Mouse (Mus musculus): ENCODE measurements at regions not wholly inside any gene's neighbourhood (a gene's known extent, or its start where the extent isn't known, plus 50 kb on each side); places are given as distances from the start of the nearest gene placed in this dataset.

- no peak for DNase-seq (ENCODE audit: low read depth, low spot score)
These were observed 360.9 kb upstream of the Actbl2 start for GRCm38 (mm10) chr13:110893909-110894308.

DNA sequence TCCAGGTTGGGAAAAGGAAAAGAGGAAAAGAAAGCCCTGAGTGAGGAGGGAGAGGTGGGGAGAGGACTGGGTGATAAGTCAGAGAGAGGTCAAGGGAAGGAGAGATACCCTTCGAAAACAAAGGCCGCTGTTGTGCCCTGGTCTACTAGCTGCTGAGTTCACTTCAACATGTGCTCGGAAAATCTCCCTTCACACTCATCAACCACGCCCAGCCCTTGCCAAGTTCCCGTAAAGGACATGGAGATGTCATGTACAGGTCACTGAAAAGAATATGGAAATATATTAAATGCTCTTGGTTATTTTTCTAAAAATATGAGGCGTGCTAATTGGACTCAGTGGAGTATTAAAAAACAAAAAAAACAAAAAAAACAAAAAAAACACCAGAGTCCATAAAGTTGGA, 359.5 kb upstream of the Actbl2 start:
- H3K4me3 ChIP-seq (ENCODE audit: insufficient read depth in 1 of 2, low read depth in 1 of 2, low read length in 2 of 2, poor library complexity in 1 of 2, severe bottlenecking in 1 of 2): no peak overlapping the region

More at GRCm38 (mm10) chr13:110893909-110894308, 360.9 kb upstream of the Actbl2 start:
- H3K4me1 ChIP-seq (ENCODE audit: control insufficient read depth in 2 of 2, insufficient read depth in 2 of 2, low read length in 2 of 2, poor library complexity in 1 of 2): no peaks in the 10 kb centered on the region
- in situ Hi-C loops (cut with MboI; ENCODE audit: low sequenced_read_pairs in 2 of 2, unreplicated experiment in 2 of 2): no loop called here
- H3K36me3 ChIP-seq (ENCODE audit: control insufficient read depth, insufficient read depth, low read length, poor library complexity, severe bottlenecking): no peaks in the 10 kb centered on the region
- TF ChIP-seq HCFC1 (IDR thresholded peaks at IDR 0.05; ENCODE audit: borderline replicate concordance, insufficient read depth, low read length): no peak
- no peak for TF ChIP-seq CHD2 (IDR thresholded peaks at IDR 0.05; ENCODE audit: low read depth, low read length)
- no peak for TF ChIP-seq ZNF384 (IDR thresholded peaks at IDR 0.05; ENCODE audit: low read depth, low read length)
- no peak for TF ChIP-seq ZC3H11A (IDR thresholded peaks at IDR 0.05; ENCODE audit: borderline replicate concordance, low read depth, low read length)
- no peak for TF ChIP-seq MAFK (IDR thresholded peaks at IDR 0.05; ENCODE audit: insufficient read depth, low read depth, low read length)
- no peak overlapping the region for H3K9ac ChIP-seq (ENCODE audit: insufficient read depth, low read depth, low read length, poor library complexity, severe bottlenecking)
- H3K9me3 ChIP-seq (ENCODE audit: control insufficient read depth, insufficient read depth, low read depth, low read length): no peaks in the 10 kb centered on the region
- H3K4me3 ChIP-seq (ENCODE audit: insufficient read depth in 1 of 2, low read depth in 1 of 2, low read length in 2 of 2, poor library complexity in 1 of 2, severe bottlenecking in 1 of 2): no peak overlapping the region
- H3K27ac ChIP-seq (ENCODE audit: insufficient read depth, low read depth, low read length, poor library complexity, severe bottlenecking): no peak overlapping the region

GRCm38 (mm10) chr13:110895900-110896299, 358.9 kb upstream of the Actbl2 start:
- no peak overlapping the region for H3K4me3 ChIP-seq (ENCODE audit: insufficient read depth in 1 of 2, low read depth in 1 of 2, low read length in 2 of 2, poor library complexity in 1 of 2, severe bottlenecking in 1 of 2)
- H3K9ac ChIP-seq (ENCODE audit: insufficient read depth, low read depth, low read length, poor library complexity, severe bottlenecking): no peak overlapping the region
- no peaks in the 10 kb centered on the region for H3K36me3 ChIP-seq (ENCODE audit: control insufficient read depth, insufficient read depth, low read length, poor library complexity, severe bottlenecking)
- no peak for DNase-seq (ENCODE audit: low read depth, low spot score)
- H3K4me1 ChIP-seq (ENCODE audit: control insufficient read depth in 2 of 2, insufficient read depth in 2 of 2, low read length in 2 of 2, poor library complexity in 1 of 2): no peaks in the 10 kb centered on the region
- no peak for TF ChIP-seq HCFC1 (IDR thresholded peaks at IDR 0.05; ENCODE audit: borderline replicate concordance, insufficient read depth, low read length)
- TF ChIP-seq ZNF384 (IDR thresholded peaks at IDR 0.05; ENCODE audit: low read depth, low read length): no peak
- H3K9me3 ChIP-seq (ENCODE audit: control insufficient read depth, insufficient read depth, low read depth, low read length): no peaks in the 10 kb centered on the region
- in situ Hi-C loops (cut with MboI; ENCODE audit: low sequenced_read_pairs in 2 of 2, unreplicated experiment in 2 of 2): no loop called here
- no peak overlapping the region for H3K27ac ChIP-seq (ENCODE audit: insufficient read depth, low read depth, low read length, poor library complexity, severe bottlenecking)

More for the DNA sequence above, 359.5 kb upstream of the Actbl2 start:
- Histone ChIP-seq H3K4me1 (ENCODE audit: control insufficient read depth in 2 of 2, insufficient read depth in 2 of 2, low read length in 2 of 2, poor library complexity in 1 of 2) (no peaks in the 10 kb centered on the region), H3K9me3 (ENCODE audit: control insufficient read depth, insufficient read depth, low read depth, low read length) (no peaks in the 10 kb centered on the region), H3K36me3 (ENCODE audit: control insufficient read depth, insufficient read depth, low read length, poor library complexity, severe bottlenecking) (no peaks in the 10 kb centered on the region), H3K27ac (ENCODE audit: insufficient read depth, low read depth, low read length, poor library complexity, severe bottlenecking) (no peak overlapping the region), H3K9ac (ENCODE audit: insufficient read depth, low read depth, low read length, poor library complexity, severe bottlenecking) (no peak overlapping the region)
- no peak for DNase-seq (ENCODE audit: low read depth, low spot score)
- in situ Hi-C loops (cut with MboI; ENCODE audit: low sequenced_read_pairs in 2 of 2, unreplicated experiment in 2 of 2): no loop called here
- TF ChIP-seq ZC3H11A (IDR thresholded peaks at IDR 0.05; ENCODE audit: borderline replicate concordance, low read depth, low read length) (no peak), MAFK (IDR thresholded peaks at IDR 0.05; ENCODE audit: insufficient read depth, low read depth, low read length) (no peak), ZNF384 (IDR thresholded peaks at IDR 0.05; ENCODE audit: low read depth, low read length) (no peak), CHD2 (IDR thresholded peaks at IDR 0.05; ENCODE audit: low read depth, low read length) (no peak), HCFC1 (IDR thresholded peaks at IDR 0.05; ENCODE audit: borderline replicate concordance, insufficient read depth, low read length) (no peak)

- Histone ChIP-seq H3K9ac (ENCODE audit: insufficient read depth, low read depth, low read length, poor library complexity, severe bottlenecking) (no peak overlapping the region), H3K36me3 (ENCODE audit: control insufficient read depth, insufficient read depth, low read length, poor library complexity, severe bottlenecking) (no peaks in the 10 kb centered on the region), H3K27ac (ENCODE audit: insufficient read depth, low read depth, low read length, poor library complexity, severe bottlenecking) (no peak overlapping the region), H3K4me3 (ENCODE audit: insufficient read depth in 1 of 2, low read depth in 1 of 2, low read length in 2 of 2, poor library complexity in 1 of 2, severe bottlenecking in 1 of 2) (no peak overlapping the region), H3K4me1 (ENCODE audit: control insufficient read depth in 2 of 2, insufficient read depth in 2 of 2, low read length in 2 of 2, poor library complexity in 1 of 2) (no peaks in the 10 kb centered on the region), H3K9me3 (ENCODE audit: control insufficient read depth, insufficient read depth, low read depth, low read length) (no peaks in the 10 kb centered on the region)
- no peak for DNase-seq (ENCODE audit: low read depth, low spot score)
- in situ Hi-C loops (cut with MboI; ENCODE audit: low sequenced_read_pairs in 2 of 2, unreplicated experiment in 2 of 2): no loop called here
- no peak for TF ChIP-seq ZNF384 (IDR thresholded peaks at IDR 0.05; ENCODE audit: low read depth, low read length)
- TF ChIP-seq CHD2 (IDR thresholded peaks at IDR 0.05; ENCODE audit: low read depth, low read length): no peak
- no peak for TF ChIP-seq ZC3H11A (IDR thresholded peaks at IDR 0.05; ENCODE audit: borderline replicate concordance, low read depth, low read length)
- no peak for TF ChIP-seq MAFK (IDR thresholded peaks at IDR 0.05; ENCODE audit: insufficient read depth, low read depth, low read length)
- no peak for TF ChIP-seq HCFC1 (IDR thresholded peaks at IDR 0.05; ENCODE audit: borderline replicate concordance, insufficient read depth, low read length)
These were observed 357.2 kb upstream of the Actbl2 start for GRCm38 (mm10) chr13:110897621-110898020.

DNA sequence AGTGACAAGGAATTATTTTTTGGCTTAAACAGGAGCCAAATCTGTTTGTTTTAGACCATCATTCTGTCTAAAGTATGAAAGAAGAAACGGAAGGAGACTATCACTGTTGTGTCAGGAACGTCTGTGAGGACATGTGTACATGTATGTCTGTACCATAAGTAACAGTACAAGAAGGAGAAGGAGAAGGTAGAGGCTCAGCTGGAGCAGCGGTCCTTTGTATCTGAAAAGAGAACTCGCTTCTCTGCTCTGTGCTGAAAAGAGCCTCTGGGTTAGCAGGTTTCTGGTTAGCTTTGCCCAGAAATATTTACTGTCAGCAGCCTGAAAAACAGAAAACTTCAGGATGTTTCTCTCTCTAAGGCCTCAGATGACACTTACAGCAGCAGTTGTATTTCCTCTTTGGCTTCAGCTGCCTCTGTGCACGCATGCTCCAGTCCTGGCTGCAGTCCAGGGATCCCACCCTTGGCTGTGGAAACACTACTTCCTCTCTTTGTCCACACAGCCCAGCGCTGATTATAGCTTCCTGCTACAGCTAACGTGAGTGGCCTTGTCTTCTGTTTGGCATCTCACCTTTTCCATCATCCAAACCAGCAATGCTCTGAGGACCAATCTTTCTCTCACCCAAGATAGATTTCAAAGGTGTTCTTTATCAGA, 351.7 kb upstream of the Actbl2 start:
- no peaks in the 10 kb centered on the region for H3K4me1 ChIP-seq (ENCODE audit: control insufficient read depth in 2 of 2, insufficient read depth in 2 of 2, low read length in 2 of 2, poor library complexity in 1 of 2)
- H3K9me3 ChIP-seq (ENCODE audit: control insufficient read depth, insufficient read depth, low read depth, low read length): no peaks in the 10 kb centered on the region
- DNase-seq (ENCODE audit: low read depth, low spot score): no peak
- TF ChIP-seq MAFK (IDR thresholded peaks at IDR 0.05; ENCODE audit: insufficient read depth, low read depth, low read length) (no peak), ZC3H11A (IDR thresholded peaks at IDR 0.05; ENCODE audit: borderline replicate concordance, low read depth, low read length) (no peak), HCFC1 (IDR thresholded peaks at IDR 0.05; ENCODE audit: borderline replicate concordance, insufficient read depth, low read length) (no peak), ZNF384 (IDR thresholded peaks at IDR 0.05; ENCODE audit: low read depth, low read length) (no peak), CHD2 (IDR thresholded peaks at IDR 0.05; ENCODE audit: low read depth, low read length) (no peak)
- no peak overlapping the region for H3K4me3 ChIP-seq (ENCODE audit: insufficient read depth in 1 of 2, low read depth in 1 of 2, low read length in 2 of 2, poor library complexity in 1 of 2, severe bottlenecking in 1 of 2)
- in situ Hi-C loops (cut with MboI; ENCODE audit: low sequenced_read_pairs in 2 of 2, unreplicated experiment in 2 of 2): no loop called here
- H3K9ac ChIP-seq (ENCODE audit: insufficient read depth, low read depth, low read length, poor library complexity, severe bottlenecking): no peak overlapping the region
- H3K27ac ChIP-seq (ENCODE audit: insufficient read depth, low read depth, low read length, poor library complexity, severe bottlenecking): no peak overlapping the region
- H3K36me3 ChIP-seq (ENCODE audit: control insufficient read depth, insufficient read depth, low read length, poor library complexity, severe bottlenecking): no peaks in the 10 kb centered on the region

All from ES-E14 (cell line).